Mouse (Mus musculus): Measurements from ENCODE around the gene Tiam1. TPM values are rescaled to one million over a fixed set of nuclear protein-coding genes. Genes with fewer than 3 reads are reported as not detected.
"Not testable (repeated sequence)": the region's sequence is repeated elsewhere in the genome, so short reads cannot be mapped to it uniquely, and the experiment has no call there.

Tiam1 gene
- polyA plus RNA-seq, 1 experiment from 2014 or later, result 24.1 TPM

GRCm38 (mm10) chr16:90071125-90071524 lies 72.4 kb downstream of the Tiam1 start:
- H3K9ac ChIP-seq (ENCODE audit: low read length); H3K9me3 ChIP-seq (replicated peaks; ENCODE audit: control insufficient read depth, low read length); H3K27me3 ChIP-seq (ENCODE audit: control insufficient read depth, insufficient read depth, low read length); H3K27ac ChIP-seq (ENCODE audit: low read length); H3K36me3 ChIP-seq (ENCODE audit: control insufficient read depth, insufficient read depth, low read length); H3K4me2 ChIP-seq (ENCODE audit: low read depth, low read length); H3K4me3 ChIP-seq (replicated peaks; ENCODE audit: low read length): not testable (repeated sequence)
- peak; percentile 48; the same call in 1 of the 2 replicates for ATAC-seq (ENCODE audit: insufficient read depth, low FRiP score)
- H3K4me1 ChIP-seq (ENCODE audit: control insufficient read depth, insufficient read depth, low read length), result peaks cover 19% of the 10 kb centered on the region

GRCm38 (mm10) chr16:90070104-90070503 lies 73.5 kb downstream of the Tiam1 start:
- no peak overlapping the region for H3K4me2 ChIP-seq (ENCODE audit: low read depth, low read length)
- no peak overlapping the region for H3K27ac ChIP-seq (ENCODE audit: low read length)
- H3K4me3 ChIP-seq (replicated peaks; ENCODE audit: low read length), result no peak overlapping the region
- H3K9me3 ChIP-seq (replicated peaks; ENCODE audit: control insufficient read depth, low read length), result no peaks in the 10 kb centered on the region
- no peaks in the 10 kb centered on the region for H3K36me3 ChIP-seq (ENCODE audit: control insufficient read depth, insufficient read depth, low read length)
- peaks cover 19% of the 10 kb centered on the region for H3K4me1 ChIP-seq (ENCODE audit: control insufficient read depth, insufficient read depth, low read length)
- no peak overlapping the region for H3K9ac ChIP-seq (ENCODE audit: low read length)
- H3K27me3 ChIP-seq (ENCODE audit: control insufficient read depth, insufficient read depth, low read length), result no peaks in the 10 kb centered on the region
- no peak for ATAC-seq (ENCODE audit: insufficient read depth, low FRiP score)
- WGBS, result 80% methylated on average over 11 of the region's 11 CpGs

- Histone ChIP-seq H3K4me3 (replicated peaks; ENCODE audit: low read length) (no peak overlapping the region), H3K27ac (ENCODE audit: low read length) (no peak overlapping the region), H3K9me3 (replicated peaks; ENCODE audit: control insufficient read depth, low read length) (no peaks in the 10 kb centered on the region), H3K4me1 (ENCODE audit: control insufficient read depth, insufficient read depth, low read length) (peaks cover 19% of the 10 kb centered on the region), H3K27me3 (ENCODE audit: control insufficient read depth, insufficient read depth, low read length) (no peaks in the 10 kb centered on the region), H3K9ac (ENCODE audit: low read length) (no peak overlapping the region), H3K4me2 (ENCODE audit: low read depth, low read length) (no peak overlapping the region), H3K36me3 (ENCODE audit: control insufficient read depth, insufficient read depth, low read length) (no peaks in the 10 kb centered on the region)
- WGBS, result 73% methylated on average over 8 of the region's 8 CpGs
- ATAC-seq (ENCODE audit: insufficient read depth, low FRiP score), result no peak
These were observed 74.4 kb downstream of the Tiam1 start for GRCm38 (mm10) chr16:90069197-90069596.

DNA sequence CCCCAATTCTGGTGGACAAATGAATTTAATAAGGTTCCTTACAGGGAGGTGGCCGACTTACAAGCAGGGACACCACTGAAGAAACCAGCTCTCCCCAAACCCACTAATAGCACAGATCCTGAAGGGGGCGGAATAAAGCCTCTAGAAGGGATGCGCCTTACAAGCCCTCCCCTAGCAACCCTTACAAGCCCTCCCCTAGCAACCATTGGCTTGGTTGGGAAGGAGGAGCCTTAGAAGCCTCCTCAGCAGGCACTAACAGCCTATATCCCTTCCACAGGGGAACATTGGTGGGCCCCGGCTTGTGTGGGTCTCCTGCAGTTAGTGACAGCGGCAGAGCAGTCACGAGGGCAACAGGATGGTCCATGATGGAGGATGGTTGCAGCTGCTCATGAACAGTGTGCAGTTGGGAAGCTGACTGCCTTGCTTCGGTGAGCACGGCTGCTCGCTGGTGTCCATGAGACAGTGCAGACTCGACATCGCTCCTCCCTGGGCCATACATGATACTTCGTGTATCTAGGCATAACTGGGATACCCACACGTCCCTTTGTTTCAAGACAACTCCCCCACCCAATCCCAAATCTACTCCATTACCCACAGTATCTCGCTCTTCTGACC lies 90.6 kb downstream of the Tiam1 start:
- Histone ChIP-seq H3K9ac (ENCODE audit: low read length) (no peak overlapping the region), H3K36me3 (ENCODE audit: control insufficient read depth, insufficient read depth, low read length) (no peaks in the 10 kb centered on the region), H3K27ac (ENCODE audit: low read length) (no peak overlapping the region), H3K27me3 (ENCODE audit: control insufficient read depth, insufficient read depth, low read length) (no peaks in the 10 kb centered on the region), H3K4me3 (replicated peaks; ENCODE audit: low read length) (no peak overlapping the region), H3K9me3 (replicated peaks; ENCODE audit: control insufficient read depth, low read length) (no peaks in the 10 kb centered on the region), H3K4me1 (ENCODE audit: control insufficient read depth, insufficient read depth, low read length) (peaks cover 4% of the 10 kb centered on the region; the same call in 1 of the 2 replicates), H3K4me2 (ENCODE audit: low read depth, low read length) (no peak overlapping the region)
- ATAC-seq (ENCODE audit: insufficient read depth, low FRiP score), result peak; percentile 62; the same call in 1 of the 2 replicates
- WGBS, result 76% methylated on average over 14 of the region's 14 CpGs

DNA sequence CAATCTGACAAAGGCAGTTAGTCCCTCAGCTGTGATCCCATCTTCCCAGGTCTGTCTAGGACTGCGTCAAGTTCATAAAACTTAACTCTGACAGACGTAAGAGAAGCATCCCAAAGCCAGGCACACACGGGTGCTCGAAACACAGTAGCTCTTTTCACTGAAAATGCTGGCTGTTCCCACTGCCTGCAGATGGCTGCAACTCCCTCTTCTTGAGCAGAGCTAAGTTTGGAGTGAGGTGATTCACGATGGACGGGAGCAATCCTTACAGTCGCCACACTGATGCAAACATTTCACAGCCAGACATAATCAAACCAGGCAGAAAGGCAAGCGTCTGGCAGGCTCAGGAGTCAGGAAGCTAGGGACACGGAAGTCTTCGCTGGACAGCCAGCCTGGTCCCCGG lies 91.2 kb downstream of the Tiam1 start:
- WGBS, result 48% methylated on average over 11 of the region's 11 CpGs
- Histone ChIP-seq H3K36me3 (ENCODE audit: control insufficient read depth, insufficient read depth, low read length) (no peaks in the 10 kb centered on the region), H3K27ac (ENCODE audit: low read length) (no peak overlapping the region), H3K27me3 (ENCODE audit: control insufficient read depth, insufficient read depth, low read length) (no peaks in the 10 kb centered on the region), H3K4me1 (ENCODE audit: control insufficient read depth, insufficient read depth, low read length) (peaks cover 4% of the 10 kb centered on the region; the same call in 1 of the 2 replicates), H3K4me2 (ENCODE audit: low read depth, low read length) (no peak overlapping the region), H3K4me3 (replicated peaks; ENCODE audit: low read length) (no peak overlapping the region), H3K9ac (ENCODE audit: low read length) (no peak overlapping the region), H3K9me3 (replicated peaks; ENCODE audit: control insufficient read depth, low read length) (no peaks in the 10 kb centered on the region)
- ATAC-seq (ENCODE audit: insufficient read depth, low FRiP score), result no peak

- H3K27me3 ChIP-seq (ENCODE audit: control insufficient read depth, insufficient read depth, low read length), result no peaks in the 10 kb centered on the region
- H3K4me3 ChIP-seq (replicated peaks; ENCODE audit: low read length), result no peak overlapping the region
- H3K27ac ChIP-seq (ENCODE audit: low read length), result no peak overlapping the region
- ATAC-seq (ENCODE audit: insufficient read depth, low FRiP score), result no peak
- H3K9ac ChIP-seq (ENCODE audit: low read length), result no peak overlapping the region
- no peaks in the 10 kb centered on the region for H3K36me3 ChIP-seq (ENCODE audit: control insufficient read depth, insufficient read depth, low read length)
- H3K9me3 ChIP-seq (replicated peaks; ENCODE audit: control insufficient read depth, low read length), result no peaks in the 10 kb centered on the region
- peaks cover 4% of the 10 kb centered on the region; the same call in 1 of the 2 replicates for H3K4me1 ChIP-seq (ENCODE audit: control insufficient read depth, insufficient read depth, low read length)
- 78% methylated on average over 7 of the region's 7 CpGs for WGBS
- no peak overlapping the region for H3K4me2 ChIP-seq (ENCODE audit: low read depth, low read length)
These were observed 92.5 kb downstream of the Tiam1 start for GRCm38 (mm10) chr16:90051051-90051450.

GRCm38 (mm10) chr16:90047841-90048240 lies 95.7 kb downstream of the Tiam1 start:
- no peak overlapping the region for H3K27ac ChIP-seq (ENCODE audit: low read length)
- WGBS, result 76% methylated on average over 6 of the region's 6 CpGs
- ATAC-seq (ENCODE audit: insufficient read depth, low FRiP score), result no peak

GRCm38 (mm10) chr16:90046494-90047158 lies 96.9 kb downstream of the Tiam1 start:
- 49% methylated on average over 12 of the region's 12 CpGs for WGBS
- peak; percentile 41; the same call in 1 of the 2 replicates for ATAC-seq (ENCODE audit: insufficient read depth, low FRiP score)
- Histone ChIP-seq H3K9me3 (replicated peaks; ENCODE audit: control insufficient read depth, low read length) (no peaks in the 10 kb centered on the region), H3K36me3 (ENCODE audit: control insufficient read depth, insufficient read depth, low read length) (no peaks in the 10 kb centered on the region), H3K4me2 (ENCODE audit: low read depth, low read length) (no peak overlapping the region), H3K9ac (ENCODE audit: low read length) (no peak overlapping the region), H3K27ac (ENCODE audit: low read length) (peak overlapping the region; percentile 77), H3K4me1 (ENCODE audit: control insufficient read depth, insufficient read depth, low read length) (no peaks in the 10 kb centered on the region), H3K27me3 (ENCODE audit: control insufficient read depth, insufficient read depth, low read length) (no peaks in the 10 kb centered on the region), H3K4me3 (replicated peaks; ENCODE audit: low read length) (no peak overlapping the region)

More at GRCm38 (mm10) chr16:90047841-90048240, 95.7 kb downstream of the Tiam1 start:
- H3K9me3 ChIP-seq (replicated peaks; ENCODE audit: control insufficient read depth, low read length), result no peaks in the 10 kb centered on the region
- H3K36me3 ChIP-seq (ENCODE audit: control insufficient read depth, insufficient read depth, low read length), result no peaks in the 10 kb centered on the region
- no peak overlapping the region for H3K9ac ChIP-seq (ENCODE audit: low read length)
- no peak overlapping the region for H3K4me3 ChIP-seq (replicated peaks; ENCODE audit: low read length)
- H3K4me2 ChIP-seq (ENCODE audit: low read depth, low read length), result no peak overlapping the region
- peaks cover 4% of the 10 kb centered on the region; the same call in 1 of the 2 replicates for H3K4me1 ChIP-seq (ENCODE audit: control insufficient read depth, insufficient read depth, low read length)
- H3K27me3 ChIP-seq (ENCODE audit: control insufficient read depth, insufficient read depth, low read length), result no peaks in the 10 kb centered on the region

DNA sequence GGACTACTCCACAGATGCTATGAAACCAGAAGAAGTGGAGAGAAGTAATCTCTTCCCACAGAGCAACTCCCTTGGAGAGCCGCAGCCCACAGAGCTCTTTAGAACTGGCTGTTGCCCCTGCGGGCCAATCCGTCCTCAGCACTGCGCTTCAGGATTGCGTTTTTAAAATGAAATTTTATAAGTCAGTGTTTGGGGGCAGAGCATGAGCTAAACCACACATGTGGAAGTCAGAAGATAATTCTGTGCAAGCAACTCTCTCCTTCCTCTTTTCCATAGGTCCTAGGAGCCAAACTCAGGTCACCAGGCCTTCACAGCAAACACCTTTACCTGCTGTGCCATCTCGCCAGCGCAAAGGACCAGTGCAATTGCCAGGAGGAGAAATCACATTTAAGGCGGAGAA lies 98.0 kb downstream of the Tiam1 start:
- Histone ChIP-seq H3K36me3 (ENCODE audit: control insufficient read depth, insufficient read depth, low read length) (no peaks in the 10 kb centered on the region), H3K4me1 (ENCODE audit: control insufficient read depth, insufficient read depth, low read length) (no peaks in the 10 kb centered on the region), H3K9ac (ENCODE audit: low read length) (no peak overlapping the region), H3K4me3 (replicated peaks; ENCODE audit: low read length) (no peak overlapping the region), H3K27ac (ENCODE audit: low read length) (no peak overlapping the region), H3K4me2 (ENCODE audit: low read depth, low read length) (no peak overlapping the region), H3K9me3 (replicated peaks; ENCODE audit: control insufficient read depth, low read length) (no peaks in the 10 kb centered on the region), H3K27me3 (ENCODE audit: control insufficient read depth, insufficient read depth, low read length) (no peaks in the 10 kb centered on the region)
- no peak for ATAC-seq (ENCODE audit: insufficient read depth, low FRiP score)
- WGBS, result 94% methylated on average over 8 of the region's 8 CpGs

Measured in stomach, embryonic 16.5 days (tissue).